Mouse (Mus musculus): Measurements from ENCODE around the gene Ddx42. TPM values are rescaled to one million over a fixed set of nuclear protein-coding genes. Genes with fewer than 3 reads are reported as not detected.
"Not testable (repeated sequence)": the region's sequence is repeated elsewhere in the genome, so short reads cannot be mapped to it uniquely, and the experiment has no call there.

Ddx42 gene
- 10 to 100 TPM; 64.4 to 68.0 TPM for total RNA-seq (2021)
- long read RNA-seq, experiment 1, full-length matches to known transcripts, result 47 of 73 reads
- long read RNA-seq, experiment 1, partial matches to known transcripts, result 13 of 73 reads
- long read RNA-seq, experiment 1, other reads (novel, unspliced or antisense), result 13 of 73 reads
- long read RNA-seq, experiment 2, full-length matches to known transcripts, result 28 of 42 reads
- long read RNA-seq, experiment 2, partial matches to known transcripts, result 11 of 42 reads
- long read RNA-seq, experiment 2, other reads (novel, unspliced or antisense), result 3 of 42 reads

DNA sequence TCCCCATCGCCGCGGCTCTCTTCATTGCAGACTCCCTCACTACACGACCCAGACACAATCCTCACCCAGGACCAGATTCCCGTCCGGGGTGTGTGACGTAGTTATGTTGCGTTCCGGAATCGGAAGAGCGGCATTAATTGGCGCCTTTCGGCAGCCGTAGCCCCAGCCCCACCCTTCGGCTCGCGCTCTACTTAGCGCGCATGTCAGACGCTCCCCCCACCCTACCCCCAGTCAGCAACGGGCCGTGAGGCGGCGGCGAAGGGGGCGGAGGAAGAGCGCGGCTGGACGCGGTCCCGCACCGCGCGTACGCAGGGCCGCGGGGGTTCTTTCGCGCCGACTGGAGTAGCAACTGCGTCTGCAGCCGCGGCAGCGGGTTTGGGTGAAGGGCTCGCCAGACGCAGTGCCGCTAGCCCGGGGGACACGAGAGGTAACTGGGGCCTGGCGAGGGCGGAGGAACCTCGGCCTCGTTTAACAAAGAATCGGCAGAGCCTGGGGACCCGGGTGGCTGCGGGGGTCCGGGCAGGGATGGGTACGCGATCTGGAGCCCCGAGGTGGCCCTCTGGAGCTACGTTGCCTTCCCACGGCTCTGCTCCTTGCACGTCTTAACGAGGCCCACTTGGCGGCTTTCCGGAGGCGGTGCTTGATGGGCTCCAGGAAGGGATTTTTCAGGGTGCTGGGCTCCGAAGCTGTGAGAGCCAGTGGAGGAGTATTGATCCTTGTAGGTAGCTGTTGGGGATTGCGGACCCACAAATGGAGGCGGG is at the start of gene Ddx42:
Ddx42 (plus strand) TSS at position 197 of the 761 bp plus-strand sequence.
- peak; percentile 89 to 93 for DNase-seq (ENCODE audit: low spot score in 2 of 2)

DNA sequence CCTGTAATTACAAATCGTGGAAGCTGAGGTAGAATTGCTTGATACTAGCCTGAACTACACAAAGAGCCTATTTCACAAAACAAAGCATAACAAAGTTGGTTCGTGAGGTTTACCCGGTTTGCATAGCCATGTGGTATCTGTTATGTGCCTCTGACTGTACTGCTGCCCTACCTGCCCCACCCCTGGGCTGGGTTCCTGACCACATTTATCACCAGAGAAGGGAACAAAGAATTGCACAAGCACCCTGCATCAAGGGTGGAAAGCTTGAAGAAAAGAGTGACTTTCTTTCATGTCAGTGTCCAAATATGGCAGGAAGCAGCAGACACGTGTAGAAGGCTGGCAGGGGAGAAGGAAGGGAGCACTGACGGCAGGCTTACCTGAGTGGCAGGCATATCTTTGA is 49.3 kb upstream of the Ddx42 start:
- DNase-seq (ENCODE audit: low spot score in 2 of 2), result no peak

DNA sequence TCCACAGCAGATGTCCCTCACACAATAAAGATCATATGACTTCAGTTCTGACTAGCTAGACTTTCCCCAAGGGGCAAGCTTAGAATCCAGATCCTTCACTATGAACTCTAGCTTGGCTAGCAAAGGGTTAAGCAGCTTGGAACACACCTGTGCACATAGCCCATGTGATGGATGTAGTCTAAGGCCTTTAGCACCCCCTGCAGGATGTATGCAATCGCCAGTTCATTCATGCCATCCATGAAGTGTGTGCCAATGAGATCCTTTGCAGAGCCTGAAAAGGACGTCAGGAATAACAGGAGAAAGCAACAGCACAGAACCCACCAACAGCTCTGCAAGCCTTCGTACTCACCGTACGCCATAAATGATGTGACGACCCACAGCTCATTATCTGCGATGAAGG is 45.9 kb upstream of the Ddx42 start:
- no peak for DNase-seq (ENCODE audit: low spot score in 2 of 2)

DNA sequence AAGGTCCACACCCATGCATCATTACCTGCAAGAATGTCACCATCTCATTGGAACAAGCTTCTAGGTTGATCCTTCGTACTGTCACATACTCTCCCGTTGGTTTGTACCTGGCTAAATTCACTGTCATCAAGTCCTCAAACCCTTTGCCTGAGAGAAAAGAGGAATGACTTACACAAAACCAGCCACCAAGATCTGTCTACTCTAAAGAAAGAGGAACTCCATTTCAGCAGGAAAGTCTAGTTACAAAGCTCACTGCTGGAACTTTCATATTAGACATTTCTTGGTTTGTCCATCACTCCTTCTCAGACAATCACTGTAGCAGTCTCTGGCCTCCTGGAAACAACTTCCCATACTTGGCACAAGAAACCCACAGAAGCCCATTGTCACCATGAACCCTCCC is 43.5 kb upstream of the Ddx42 start:
- DNase-seq (ENCODE audit: low spot score in 2 of 2), result no peak

DNA sequence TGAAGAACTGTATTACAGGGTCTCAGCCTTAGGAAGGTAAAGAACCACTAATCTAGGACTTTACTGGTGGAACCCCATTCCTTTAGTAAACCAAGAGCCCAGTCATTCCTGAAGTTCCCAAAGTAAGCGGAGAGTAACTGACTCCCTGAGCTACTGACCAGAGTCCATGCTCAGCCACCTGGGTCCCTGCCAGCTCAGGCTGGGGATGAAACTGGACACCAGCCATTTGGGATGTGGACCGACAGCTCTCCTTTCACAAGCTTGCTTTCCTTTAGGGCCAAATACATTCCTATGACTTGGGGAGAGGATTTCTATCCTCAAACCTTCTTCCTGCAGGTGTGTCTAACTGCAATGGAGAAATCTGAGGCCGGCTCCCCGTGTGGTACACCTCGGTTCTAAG is 42.4 kb upstream of the Ddx42 start:
- DNase-seq (ENCODE audit: low spot score in 2 of 2), result no peak

DNA sequence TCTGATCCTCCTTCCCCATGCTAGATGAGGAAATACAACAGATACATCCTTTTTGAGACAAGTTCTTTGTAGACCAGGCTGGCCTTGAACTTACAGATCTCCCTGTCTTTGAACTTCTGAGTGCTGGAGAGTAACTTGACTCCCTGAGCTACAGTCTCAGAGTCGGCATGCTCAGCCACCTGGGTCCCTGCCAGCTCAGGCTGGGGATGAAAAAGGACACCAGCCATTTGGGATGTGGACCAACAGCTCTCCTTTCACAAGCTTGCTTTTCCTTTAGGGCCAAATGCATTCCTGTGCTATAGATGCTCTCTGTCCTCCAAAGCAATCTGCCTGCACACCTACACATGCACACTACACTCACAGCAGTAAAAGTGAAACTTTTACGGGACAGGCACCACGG is 41.6 kb upstream of the Ddx42 start:
- no peak for DNase-seq (ENCODE audit: low spot score in 2 of 2)

DNA sequence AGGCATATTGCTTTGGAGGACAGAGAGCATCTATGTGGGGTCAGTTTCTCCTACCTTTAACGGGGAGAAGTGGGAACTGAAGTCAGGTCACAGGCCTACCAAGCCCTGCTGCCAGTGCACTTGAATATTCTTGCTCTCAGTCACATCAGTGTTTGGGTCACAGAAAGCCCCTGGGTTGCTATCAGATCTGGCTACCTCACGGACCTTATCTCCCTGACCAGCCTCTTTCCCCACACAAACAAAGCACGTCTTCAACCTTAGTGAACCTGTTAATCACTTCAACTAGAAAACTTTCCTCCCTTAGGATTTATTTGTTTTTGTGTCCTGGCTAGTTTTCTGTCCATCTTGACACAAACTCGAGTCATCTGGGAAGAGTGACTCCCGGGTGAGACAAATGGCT is 40.4 kb upstream of the Ddx42 start:
- no peak for DNase-seq (ENCODE audit: low spot score in 2 of 2)

DNA sequence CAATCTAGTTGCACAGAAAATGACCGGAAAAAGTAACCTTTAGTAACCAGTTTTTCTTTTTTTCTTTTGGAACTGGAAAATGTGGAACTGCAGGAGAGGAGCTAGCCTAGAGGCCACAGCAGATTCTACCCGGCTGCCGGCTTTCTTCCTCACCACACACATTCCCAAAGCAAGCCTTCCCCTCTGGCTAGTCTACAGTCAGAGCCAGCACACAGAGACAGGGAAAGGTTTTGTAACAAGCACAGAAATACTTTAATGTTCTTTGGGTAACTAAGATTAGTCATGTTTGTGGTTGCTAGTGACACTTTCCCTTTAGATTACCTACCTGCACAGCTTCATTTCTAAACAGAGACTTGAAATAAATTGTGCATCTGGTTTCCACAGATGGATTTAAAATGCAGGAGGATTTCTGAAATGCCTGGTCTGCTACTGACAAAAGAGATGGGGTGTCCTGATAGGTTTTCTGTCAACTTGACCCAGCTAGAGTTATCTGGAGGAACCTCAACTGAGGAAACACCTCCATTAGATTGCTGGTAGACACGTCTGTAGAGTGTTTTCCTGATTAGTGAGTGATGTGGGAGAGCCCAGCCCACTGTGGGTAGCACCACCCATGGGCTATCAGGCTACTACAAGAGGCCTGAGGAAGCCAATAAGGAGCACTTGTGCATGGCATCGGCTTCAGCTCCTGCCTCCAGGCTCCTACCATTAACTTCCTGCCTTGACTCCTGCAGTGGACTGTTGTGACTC is 38.5 kb upstream of the Ddx42 start:
- DNase-seq (ENCODE audit: low spot score in 2 of 2), result no peak

DNA sequence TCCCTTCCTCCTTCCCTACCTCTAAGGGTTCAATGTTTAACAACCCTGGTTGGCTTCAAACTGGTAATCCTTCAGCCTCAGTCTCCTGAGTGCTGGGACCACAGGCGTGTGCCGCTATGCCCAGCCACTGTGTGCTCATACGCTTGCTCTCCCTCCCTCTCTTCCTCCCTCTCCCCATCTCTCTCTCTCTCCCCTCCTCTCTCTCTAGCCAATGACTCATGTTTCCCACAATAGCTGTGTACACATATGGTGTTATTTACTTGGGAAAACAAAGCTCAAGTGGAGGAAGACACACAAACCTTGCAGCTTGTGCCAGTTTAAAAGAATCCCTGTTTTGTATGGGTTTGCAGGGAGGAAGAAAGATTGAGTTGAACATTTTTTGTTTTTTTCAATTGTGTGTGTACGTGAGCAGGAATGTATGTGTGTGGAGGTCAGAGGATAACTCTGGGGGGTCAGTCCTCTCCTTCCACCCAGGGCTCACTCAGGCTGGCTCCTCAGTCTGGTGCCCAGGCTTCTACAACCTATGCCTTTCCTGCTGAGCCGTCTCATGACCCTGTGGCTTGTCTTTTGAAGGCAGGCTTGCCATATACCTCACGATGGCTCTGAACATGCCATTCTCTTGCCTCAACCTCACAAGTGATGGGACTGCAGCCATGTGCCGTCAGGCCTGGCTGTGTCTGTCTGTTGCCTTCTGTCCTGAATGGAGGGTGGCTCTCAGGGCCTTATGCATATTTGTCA is 36.8 kb upstream of the Ddx42 start:
- peak; percentile 38 to 42 for DNase-seq (ENCODE audit: low spot score in 2 of 2)

DNA sequence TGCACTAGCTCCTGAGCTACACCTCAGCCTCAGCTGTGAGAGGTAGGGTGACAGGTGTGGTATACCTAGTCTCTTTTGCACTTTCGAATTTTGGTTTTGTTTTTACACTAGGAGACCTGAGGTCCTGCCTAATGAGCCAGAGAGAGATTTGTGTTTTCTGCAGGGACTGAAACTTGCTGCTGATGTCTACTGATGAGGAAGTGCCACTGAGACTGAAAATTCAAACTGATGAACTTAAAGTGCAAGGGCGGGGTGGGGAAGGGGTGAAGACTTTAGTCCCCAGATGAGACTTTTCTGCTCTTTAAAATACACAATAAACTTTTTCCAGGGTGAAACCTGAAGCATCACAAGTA is 36.3 kb upstream of the Ddx42 start:
- DNase-seq (ENCODE audit: low spot score in 2 of 2), result no peak

DNA sequence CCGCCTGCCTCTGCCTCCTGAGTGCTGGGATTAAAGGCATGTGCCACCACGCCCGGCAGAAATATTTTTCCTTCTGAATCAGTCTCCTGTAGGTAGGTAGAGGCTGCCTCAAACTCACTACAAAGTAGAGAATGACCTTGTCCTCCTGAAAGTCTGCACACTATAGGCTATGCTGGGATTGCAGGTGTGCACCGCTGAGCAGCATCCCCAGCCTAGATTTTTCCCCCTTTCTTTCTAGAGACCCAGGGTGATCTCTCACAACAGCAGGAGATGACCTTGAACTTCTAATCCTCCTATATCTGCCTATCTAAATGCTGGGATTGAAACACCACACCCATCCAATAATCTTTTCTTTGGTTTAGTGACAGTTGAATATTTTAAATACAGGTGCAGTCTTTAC is 29.4 kb upstream of the Ddx42 start:
- no peak for DNase-seq (ENCODE audit: low spot score in 2 of 2)

DNA sequence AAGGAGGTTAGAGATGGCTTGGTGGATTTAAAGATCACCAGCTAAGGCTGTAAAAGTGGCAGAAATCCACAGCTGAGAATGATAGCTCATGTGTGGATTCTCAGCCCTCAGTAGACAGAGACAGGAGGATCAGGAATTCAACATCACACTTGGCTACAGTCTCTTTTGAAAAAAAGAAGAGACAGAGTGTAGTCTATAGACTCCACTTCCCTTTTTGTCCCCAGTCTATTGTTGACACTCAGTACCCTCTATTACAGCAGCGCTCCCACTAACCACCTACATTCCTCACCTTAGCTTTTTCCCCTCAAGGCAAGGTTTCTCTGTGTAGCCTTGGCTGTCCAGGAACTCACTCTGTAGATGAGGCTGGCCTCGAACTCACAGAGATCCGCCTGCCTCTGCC is 25.0 kb upstream of the Ddx42 start:
- DNase-seq (ENCODE audit: low spot score in 2 of 2), result no peak

DNA sequence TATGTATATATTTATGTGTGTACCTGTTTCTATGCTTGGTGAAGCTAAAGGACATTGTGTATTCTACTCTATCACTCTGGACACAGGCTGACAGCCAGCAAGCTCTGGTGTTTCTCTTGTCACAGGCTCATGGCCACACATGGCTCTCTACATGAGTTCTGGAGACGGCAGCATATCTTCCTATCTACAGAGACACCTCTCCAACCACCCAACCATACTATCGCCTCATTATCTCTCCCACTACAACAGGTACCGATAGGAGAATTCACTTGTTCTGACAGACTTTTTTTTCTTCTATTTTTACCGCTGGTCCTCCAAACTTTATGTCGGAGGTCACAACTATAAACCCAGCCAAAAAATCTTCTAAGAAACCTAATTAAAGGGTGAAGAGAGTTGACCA is 24.5 kb upstream of the Ddx42 start:
- DNase-seq (ENCODE audit: low spot score in 2 of 2), result no peak

DNA sequence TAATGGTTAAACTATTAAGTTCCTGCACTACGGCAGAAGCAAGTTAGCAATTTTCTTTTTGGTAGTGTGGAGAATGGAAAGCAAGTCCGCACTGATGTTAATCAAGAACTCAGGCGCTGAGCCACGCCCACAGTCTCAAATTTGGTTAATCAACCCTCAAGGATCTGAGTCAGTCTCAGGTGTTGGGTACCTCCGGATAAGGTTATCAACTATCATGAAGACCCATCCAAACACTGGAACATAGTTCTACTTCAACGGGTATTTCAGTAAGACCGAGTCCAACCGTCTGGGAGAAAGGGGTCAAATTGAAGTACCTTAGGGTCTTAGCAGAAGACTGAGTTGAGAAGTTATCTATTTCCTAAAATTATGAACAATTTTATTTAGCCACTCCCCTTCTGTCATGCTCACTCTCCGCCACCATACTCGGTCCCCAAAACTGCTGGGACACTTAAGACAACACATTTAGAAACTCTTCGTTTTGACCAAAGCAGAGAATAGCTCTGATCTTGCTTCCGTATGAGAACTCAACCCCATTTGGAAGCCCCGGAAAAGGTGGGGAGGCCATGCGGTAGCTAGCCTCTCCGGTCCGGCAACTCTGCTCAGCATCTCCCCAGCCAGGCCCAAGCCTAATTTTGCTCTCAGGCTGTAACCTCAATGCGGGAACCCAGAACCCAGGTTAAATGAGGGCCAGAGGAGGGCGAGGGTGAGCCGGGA is 23.9 kb upstream of the Ddx42 start:
- no peak for DNase-seq (ENCODE audit: low spot score in 2 of 2)

DNA sequence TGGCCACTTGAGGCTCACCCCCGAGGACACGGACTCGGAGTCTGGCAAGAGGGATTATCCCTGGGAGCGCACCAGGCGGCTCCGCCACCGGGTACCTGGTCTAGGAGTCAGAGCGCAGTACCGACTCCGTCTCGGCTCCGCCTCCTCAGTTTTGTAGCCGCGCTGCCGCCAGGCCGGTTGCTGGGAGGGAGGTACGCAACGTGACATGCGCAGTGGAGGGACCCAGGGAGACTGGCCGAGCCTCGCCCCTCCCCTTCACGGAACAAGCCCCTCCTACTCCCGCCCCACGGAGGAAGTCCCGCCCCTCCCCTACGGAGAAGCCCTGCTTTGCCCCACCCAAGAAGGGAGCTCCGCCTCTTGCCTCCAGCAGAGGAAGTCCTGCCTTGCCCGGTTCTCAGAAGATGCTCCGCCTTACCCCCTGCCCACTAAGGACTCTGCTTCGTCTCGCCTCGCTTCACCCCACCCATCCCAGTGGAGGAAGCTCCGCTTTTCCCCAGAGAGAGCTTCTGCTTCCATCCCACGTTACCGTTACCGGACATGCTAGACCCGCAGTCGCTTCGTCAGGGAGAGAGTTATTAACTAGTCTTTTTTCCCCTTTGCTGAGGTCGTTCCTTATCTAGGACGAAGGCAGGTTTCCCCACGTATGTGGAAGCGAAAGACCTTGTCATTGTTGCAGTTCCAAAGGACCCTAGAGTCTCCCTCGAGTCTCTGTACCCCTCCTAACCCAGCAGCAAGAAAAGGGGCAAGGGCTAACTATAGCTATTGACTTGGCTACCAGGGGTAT is 23.2 kb upstream of the Ddx42 start:
- DNase-seq (ENCODE audit: low spot score in 2 of 2), result peak; percentile 95 to 96

DNA sequence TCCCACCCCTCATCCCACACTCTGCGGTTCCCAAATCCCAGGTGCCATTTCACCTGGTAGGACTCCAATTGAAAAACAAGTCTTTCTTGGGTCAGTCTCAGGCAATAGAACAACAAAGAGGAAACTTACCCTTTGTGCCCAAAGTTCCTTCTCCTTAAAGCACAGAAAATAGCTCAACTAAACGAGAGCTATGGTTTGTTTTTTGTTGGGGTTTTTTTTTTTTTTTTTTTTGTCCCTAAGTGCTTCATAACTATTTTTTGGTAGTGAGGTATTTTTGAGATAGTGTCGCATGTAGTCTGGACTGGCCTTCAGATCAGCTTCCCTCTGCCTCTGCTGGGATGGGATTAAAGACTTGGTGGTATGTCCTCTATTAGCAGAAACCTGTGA is 22.6 kb upstream of the Ddx42 start:
- no peak for DNase-seq (ENCODE audit: low spot score in 2 of 2)

DNA sequence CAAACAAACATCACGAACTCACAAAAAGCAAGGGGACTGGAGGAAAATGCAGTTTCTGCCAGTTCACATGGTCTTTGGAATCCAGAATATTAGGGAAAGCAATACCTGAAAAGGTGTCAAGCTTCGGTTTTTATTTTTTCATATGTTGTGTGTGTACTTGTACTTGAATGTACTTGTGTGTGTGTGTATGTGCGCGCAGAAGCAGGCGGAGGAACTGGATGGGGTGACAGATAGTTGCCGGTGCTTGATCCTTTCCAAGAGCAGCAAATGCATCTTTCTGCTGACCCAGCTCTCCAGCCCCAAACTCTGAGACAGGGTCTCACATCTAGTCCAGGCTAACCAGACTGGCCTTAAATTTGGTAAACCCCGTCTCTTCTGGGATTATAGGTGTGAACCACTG is 21.8 kb upstream of the Ddx42 start:
- no peak for DNase-seq (ENCODE audit: low spot score in 2 of 2)

DNA sequence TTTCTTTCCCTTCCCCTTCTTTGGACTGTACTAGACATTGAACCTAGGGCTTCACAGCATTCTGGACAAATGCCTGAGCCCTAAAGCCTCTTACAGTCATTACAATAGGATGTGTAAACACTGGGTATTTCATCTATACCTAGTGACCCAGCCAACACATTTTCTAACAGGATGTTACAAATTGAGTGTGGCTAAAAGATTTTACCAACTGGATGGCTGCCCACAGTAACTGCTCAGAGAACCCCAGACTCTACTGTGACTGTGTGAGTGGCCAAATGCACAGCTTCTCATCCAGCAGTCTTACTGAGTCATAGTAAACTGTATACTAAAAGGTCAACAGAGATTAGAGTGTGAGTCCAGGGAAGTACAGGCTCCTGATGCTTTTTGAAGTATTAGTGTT is 21.4 kb upstream of the Ddx42 start:
- DNase-seq (ENCODE audit: low spot score in 2 of 2), result no peak

DNA sequence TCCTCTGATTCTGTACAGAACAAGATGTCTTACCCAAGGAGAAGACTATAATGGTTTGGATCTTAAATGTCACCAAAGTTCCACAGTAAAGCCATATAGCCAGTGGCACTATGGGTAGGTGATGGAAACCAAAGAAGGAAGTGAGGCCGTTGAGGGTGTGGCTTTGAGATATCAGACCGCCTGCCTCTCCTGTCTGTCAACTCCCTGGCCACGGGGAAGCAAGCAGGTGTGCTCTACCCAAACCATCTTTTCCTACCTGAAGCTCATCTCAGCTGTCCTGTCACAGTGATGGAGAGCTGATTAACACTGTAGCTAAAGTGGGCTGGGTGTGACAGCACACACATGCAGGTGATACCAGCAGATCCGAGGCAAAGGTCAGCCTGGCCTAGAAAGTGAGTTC is 18.4 kb upstream of the Ddx42 start:
- DNase-seq (ENCODE audit: low spot score in 2 of 2), result no peak

DNA sequence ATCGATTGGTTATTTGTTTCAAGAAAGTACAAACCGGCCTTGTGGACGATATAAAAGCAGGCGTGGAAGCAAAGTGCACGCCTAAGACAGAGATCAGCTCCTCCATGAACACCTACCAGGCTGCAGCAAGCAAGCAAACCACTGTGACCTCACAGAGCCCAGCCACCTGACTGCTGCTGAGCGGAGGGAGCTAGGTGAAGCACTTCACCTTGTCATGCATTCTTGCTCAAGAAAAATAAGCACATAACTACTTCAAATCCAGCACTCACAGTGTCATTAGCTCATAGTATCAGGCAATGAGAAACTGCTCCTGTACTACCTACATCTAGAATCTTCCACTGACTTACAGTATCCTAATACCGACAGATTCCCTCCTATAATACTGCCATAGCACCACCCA is 16.7 kb upstream of the Ddx42 start:
- not testable (repeated sequence) for DNase-seq (ENCODE audit: low spot score in 2 of 2)

Data from left cerebral cortex, adult 18-20 months (tissue).